Mouse (Mus musculus): ENCODE measurements at regions not wholly inside any gene's neighbourhood (a gene's known extent, or its start where the extent isn't known, plus 50 kb on each side); places are given as distances from the start of the nearest gene placed in this dataset.
A peak's percentile ranks its signal among the peaks of the same experiment; 100 is the strongest.

- DNase-seq (ENCODE audit: extremely low read depth, insufficient read length, low spot score) = no peak
Measured at GRCm38 (mm10) chr8:103912983-103913926, 188.2 kb upstream of the Cdh5 start.

- DNase-seq (ENCODE audit: extremely low read depth, insufficient read length, low spot score) = no peak
Measured at GRCm38 (mm10) chr8:103913927-103914640, 187.3 kb upstream of the Cdh5 start.

- DNase-seq (ENCODE audit: extremely low read depth, insufficient read length, low spot score) = no peak
Measured at GRCm38 (mm10) chr8:103919324-103919723, 182.1 kb upstream of the Cdh5 start.

DNA sequence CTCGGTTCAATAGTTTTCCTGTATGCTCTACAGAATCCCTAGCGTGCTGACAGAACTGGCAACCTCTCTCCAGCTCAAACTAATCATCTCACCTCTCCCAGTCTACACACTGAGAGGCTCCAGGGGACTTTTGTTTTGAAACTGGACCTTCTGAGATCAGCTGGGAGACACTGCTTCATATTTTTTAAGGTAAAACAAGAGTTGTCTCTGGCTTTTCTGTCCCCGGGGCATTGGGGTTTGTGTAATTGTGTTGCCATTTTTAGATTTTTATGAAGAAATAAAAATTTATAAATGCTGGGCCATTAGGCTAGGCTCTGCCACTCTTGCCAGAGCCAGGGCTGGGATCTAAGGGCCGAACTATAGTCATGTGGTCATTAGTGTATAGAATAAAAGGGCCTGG, 179.8 kb upstream of the Cdh5 start:
- no peak for DNase-seq (ENCODE audit: extremely low read depth, insufficient read length, low spot score)

DNA sequence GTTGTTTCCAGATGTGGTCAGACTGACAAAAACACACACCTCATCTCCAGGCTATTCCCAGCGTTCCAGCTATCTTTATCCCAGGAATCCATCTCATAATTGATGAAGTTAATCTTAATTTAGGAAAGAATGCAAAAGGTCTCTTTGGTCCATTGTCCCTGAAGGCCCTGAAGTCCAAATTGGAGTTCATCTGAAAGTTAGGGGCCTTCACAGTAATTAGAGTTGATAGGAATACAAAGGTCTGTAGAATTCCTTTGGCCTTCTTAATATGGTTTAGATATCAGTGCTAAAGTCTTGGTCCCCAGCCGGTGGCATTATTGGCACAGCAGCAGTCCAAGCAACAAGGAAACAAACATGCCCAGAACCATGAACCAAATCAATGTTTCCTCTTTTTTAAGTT, 178.7 kb upstream of the Cdh5 start:
- no peak for DNase-seq (ENCODE audit: extremely low read depth, insufficient read length, low spot score)

- DNase-seq (ENCODE audit: extremely low read depth, insufficient read length, low spot score) = no peak
Measured at GRCm38 (mm10) chr8:103932681-103933080, 168.7 kb upstream of the Cdh5 start.

DNA sequence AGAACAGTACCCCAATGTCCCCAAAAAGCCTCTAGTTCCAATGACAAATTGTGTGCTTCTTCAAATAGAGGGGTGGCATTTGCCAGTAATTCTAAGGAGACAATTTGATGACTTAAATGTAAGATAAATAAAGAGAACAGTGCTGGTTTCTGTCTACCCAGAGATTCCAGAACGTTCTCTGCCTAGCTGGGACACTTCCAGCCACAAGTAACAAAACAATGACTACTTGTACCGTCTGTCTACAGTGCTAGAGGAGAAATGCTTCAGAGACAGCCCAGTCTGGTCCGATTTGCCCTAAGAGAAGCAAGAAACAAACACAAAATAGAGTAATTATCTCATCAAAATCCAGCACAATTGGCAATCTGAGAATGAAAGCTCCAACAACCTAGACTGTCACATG, 164.9 kb upstream of the Cdh5 start:
- DNase-seq (ENCODE audit: extremely low read depth, insufficient read length, low spot score) = no peak

DNA sequence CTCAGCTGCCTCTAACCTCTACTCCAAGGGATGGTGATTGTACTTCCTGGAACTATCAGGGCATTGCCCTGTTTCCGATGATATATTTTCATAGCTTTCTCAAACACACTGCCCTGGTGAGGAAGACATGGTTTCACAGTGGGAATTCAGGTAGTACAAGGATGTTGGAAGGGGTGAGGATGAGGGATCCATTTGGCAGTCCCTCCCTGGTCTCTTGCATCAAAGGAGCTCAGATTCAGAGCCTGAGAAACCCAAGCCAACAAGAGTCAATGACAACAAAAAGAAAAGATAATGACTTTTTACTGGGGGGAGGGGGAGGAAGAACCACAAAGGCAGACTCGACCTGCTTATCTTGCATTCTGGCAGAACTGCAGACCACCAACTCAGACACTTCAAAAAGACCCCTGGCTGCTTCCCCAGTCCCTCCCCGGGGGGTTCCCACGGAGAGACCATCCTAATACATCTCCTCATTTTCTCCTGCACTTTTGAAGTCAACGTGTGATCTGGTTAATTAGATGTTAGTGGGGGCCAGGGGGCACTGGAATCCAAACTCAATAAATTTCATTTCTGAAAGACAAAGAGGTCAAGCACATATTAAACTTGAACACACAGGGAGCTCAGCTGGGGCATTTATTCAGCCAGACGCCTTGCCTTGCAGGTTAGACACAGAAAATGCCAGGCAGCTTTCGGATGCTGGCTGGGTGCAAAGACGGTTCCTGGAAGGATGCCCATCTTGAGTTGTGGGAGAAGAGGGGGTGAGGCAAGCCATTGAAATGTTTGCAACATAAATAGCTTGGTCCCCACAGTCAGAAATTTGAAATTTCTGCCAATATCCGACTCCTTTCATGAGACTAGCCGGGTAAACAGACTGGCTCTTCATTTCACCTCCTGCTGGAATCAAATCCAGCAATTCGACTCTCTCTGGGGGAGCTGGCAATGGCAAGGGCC, 162.9 kb upstream of the Cdh5 start:
- no peak for DNase-seq (ENCODE audit: extremely low read depth, insufficient read length, low spot score)

DNA sequence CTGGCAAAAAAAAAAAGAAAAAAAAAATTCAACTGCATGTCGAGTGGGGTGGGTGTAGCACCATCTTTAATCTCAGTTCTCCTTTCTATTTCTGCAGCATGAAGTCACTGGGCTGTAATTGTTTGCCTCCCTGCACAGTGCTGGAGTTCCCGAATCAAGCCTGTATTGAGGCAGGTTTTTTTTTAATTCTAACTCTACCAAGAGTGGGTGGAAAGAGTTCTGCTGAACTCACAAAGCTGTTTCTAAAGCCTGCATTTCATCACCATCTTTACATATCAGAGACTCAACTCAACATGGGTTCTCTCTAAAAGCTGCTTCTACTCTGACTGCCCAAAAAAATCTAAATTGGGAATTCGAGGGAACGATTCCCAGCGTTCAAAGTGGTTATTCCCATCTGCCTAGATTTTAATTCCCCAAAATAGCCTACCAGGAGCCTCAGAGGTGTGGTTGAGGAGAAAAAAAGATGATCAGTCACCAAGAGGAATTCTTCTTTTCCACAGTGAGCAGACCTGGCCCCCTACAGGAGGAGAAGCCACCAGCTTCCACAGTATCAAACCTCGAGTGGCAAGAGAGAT, 160.4 kb upstream of the Cdh5 start:
- no peak for DNase-seq (ENCODE audit: extremely low read depth, insufficient read length, low spot score)

- DNase-seq (ENCODE audit: extremely low read depth, insufficient read length, low spot score) = no peak
Measured at GRCm38 (mm10) chr8:103948474-103948873, 153.0 kb upstream of the Cdh5 start.

GRCm38 (mm10) chr8:103950460-103950859, 151.0 kb upstream of the Cdh5 start:
- DNase-seq (ENCODE audit: extremely low read depth, insufficient read length, low spot score) = no peak

- peak; percentile 23 for DNase-seq (ENCODE audit: extremely low read depth, insufficient read length, low spot score)
Measured at GRCm38 (mm10) chr8:103953586-103953985, 147.8 kb upstream of the Cdh5 start.

DNA sequence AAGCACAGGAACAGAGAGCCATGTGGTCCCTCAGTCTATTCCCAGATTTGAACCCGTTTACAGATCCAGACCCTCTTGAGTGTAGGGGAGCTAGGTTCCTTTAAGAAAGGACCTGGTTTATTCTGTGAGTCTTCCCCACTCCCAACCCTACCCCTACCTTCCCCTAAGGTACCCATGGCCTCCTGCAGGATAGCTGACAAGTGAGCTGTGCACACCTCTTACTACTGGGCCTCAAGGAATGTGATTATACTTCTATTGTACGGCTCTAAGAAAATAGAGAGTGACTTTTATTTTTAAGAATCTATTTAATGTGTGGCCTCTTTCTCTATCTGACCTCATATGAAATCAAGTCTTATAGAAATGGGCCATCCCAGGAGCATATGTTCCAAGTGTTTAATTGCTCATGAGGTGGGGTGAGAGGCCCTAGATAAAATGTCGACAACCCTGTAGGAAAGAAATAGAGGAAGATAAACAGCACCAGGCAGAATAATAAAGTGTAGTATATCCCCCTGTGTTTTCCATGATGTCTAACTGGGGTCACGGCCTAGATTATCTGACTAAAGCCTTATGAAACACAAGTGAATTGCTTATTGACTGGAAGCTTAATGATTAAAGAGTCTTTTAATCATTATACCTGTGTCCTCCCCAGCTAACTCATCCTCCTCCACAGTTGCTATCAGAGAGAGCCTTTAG, 145.7 kb upstream of the Cdh5 start:
- no peak for DNase-seq (ENCODE audit: extremely low read depth, insufficient read length, low spot score)

DNA sequence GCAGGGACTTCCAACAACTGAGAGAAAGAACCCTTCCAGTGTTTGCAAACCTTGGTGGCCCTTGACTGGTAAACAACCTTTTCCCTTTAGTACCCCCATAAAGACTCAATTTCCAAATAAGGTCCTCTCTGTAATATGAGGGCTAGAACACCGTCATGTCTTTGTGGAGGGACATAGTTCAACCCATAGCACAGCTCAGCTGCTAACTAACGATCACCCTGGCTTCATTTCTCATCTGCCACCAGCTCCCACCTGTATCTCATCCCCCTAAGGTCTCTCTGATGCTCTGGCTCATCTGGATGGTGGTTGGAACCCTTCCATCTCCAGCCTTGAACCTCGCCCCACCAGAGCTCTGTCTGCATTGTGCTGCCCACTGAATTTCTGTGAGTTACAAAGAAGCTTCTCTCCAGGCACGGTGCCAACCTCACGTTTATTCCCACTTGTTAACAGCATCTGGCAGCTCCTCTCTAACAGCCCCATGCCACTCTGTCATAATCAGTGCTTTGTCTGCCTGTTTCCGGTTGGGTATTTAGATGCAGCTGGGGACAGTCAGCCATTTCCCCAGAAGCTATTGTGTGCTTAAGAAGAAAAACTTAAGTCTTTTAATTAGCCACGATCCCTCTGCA, 137.0 kb upstream of the Cdh5 start:
- DNase-seq (ENCODE audit: extremely low read depth, insufficient read length, low spot score) = no peak

DNA sequence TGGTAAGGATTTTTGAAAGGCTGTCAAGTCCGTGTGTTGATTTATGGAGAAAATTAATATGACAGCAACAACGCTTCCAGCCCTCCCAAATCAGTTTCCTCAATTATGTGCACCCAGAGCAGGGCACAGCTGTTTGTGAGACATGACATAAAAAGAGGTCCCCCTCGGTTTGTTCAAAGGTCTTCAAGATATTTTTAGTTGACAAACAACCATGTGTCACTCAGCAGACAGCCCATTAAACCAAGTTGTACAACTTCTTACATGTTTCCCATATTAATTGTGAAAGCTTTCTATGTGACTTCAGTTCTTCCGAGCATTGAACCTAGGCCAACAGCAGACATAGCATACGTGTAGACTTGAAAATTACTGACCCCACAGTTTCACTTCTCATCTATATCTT, 131.5 kb upstream of the Cdh5 start:
- no peak for DNase-seq (ENCODE audit: extremely low read depth, insufficient read length, low spot score)

DNA sequence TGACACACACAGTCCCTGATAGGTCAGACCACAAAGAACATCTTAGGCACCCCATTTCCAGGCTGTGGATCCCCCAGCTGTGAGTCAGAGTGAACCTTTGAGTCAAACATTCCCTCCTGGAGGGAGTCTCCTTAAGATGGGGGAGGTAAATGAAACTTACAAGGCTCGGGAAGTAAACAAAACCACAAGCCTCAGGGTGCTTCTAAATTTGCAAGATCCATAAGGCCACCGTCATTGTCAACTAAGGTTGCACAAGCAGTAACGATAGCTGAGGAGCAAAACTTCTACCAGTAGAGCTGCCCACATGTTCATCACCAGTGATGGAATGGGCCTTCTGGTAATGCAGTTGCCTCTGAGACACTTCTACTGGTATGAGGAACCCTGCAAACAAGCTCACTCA, 130.9 kb upstream of the Cdh5 start:
- no peak for DNase-seq (ENCODE audit: extremely low read depth, insufficient read length, low spot score)

- no peak for DNase-seq (ENCODE audit: extremely low read depth, insufficient read length, low spot score)
Measured at GRCm38 (mm10) chr8:103970966-103971365, 130.5 kb upstream of the Cdh5 start.

GRCm38 (mm10) chr8:103976488-103976887, 124.9 kb upstream of the Cdh5 start:
- no peak for DNase-seq (ENCODE audit: extremely low read depth, insufficient read length, low spot score)

GRCm38 (mm10) chr8:103978948-103979347, 122.5 kb upstream of the Cdh5 start:
- DNase-seq (ENCODE audit: extremely low read depth, insufficient read length, low spot score) = no peak

All from 3134 (cell line).